Mouse (Mus musculus) bone marrow, adult 2 months (tissue): Measurements from ENCODE around the gene Hoga1.

Experiments
- CTCF ChIP-seq: fragments of 200-500 bp; IDR thresholded peaks from 2 replicates; pipeline ENCODE4 v1.5.1; 2011; ENCODE audit warnings: low read length, control low read depth; ENCODE audit not compliant: control insufficient read depth, insufficient read depth
- POLR2A ChIP-seq: fragments of 200-500 bp; IDR thresholded peaks from 2 replicates; pipeline ENCODE4 v1.6.1; 2011; ENCODE audit warnings: low read depth, mild to moderate bottlenecking, control low read depth, low read length, borderline replicate concordance; ENCODE audit not compliant: control insufficient read depth

- TF ChIP-seq POLR2A (no peak), CTCF (no peak)
Measured at GRCm38 (mm10) chr19:41999688-42000283, 45.6 kb upstream of the Hoga1 start.
